Mouse (Mus musculus) thymus, postnatal 10 days (tissue): ENCODE results near the gene Gm38100.

Source experiments
- DNase-seq, 2 experiments: peaks; one replicate each; pipeline ENCODE4 v3.0.0; 2021; ENCODE audit warnings: low spot score in 2 of 2

Gm38100 gene

DNA sequence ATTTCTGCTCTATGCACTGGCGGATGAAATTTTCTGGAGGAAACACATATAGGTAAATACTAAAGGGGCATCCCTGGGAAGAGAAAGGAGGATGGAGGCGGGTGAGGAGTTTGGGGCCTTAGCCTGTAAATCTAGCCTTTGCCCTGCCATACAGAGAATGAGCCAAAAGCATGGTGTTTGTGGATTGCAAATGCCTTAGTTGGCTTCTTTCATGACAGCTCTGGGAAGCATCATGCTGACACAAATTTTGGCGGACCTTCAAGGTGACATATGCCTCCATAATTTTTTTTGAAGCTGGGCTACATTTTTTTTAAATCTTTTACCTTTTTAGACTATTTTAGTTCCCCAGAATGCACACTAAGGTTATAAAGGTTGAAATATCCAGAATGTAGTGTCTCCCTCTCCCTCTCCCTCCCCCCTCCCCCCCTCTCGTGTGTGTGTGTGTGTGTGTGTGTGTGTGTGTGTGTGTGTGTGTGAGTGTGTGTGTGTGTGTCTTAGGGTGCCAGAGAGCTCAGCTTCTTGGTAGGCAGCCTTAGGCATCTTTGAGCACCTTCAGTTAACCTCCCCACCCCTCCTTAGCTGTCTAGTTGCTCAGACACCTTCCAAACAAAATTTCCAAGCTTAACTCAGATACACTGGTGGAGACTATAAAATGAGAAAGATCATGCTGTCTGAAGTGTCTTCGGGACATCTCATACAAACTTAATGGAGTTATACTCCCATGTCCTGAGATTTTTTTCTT is 47.0 kb downstream of the Gm38100 start:
- no peak for DNase-seq

- DNase-seq: no peak
These were observed 50.6 kb downstream of the Gm38100 start for GRCm38 (mm10) chr1:175970710-175971109.
